Mouse (Mus musculus): ENCODE measurements at regions not wholly inside any gene's neighbourhood (a gene's known extent, or its start where the extent isn't known, plus 50 kb on each side); places are given as distances from the start of the nearest gene placed in this dataset.
A peak's percentile ranks its signal among the peaks of the same experiment; 100 is the strongest.

GRCm38 (mm10) chr1:159398643-159399042 is 124.9 kb upstream of the Tnr start:
- DNase-seq: peak; percentile 39

GRCm38 (mm10) chr1:159406317-159406716 is 117.3 kb upstream of the Tnr start:
- no peak for DNase-seq

- no peak for DNase-seq
Observed at GRCm38 (mm10) chr1:159406781-159407180, 116.8 kb upstream of the Tnr start.

- DNase-seq: peak; percentile 44
Observed at GRCm38 (mm10) chr1:159413374-159413773, 110.2 kb upstream of the Tnr start.

- DNase-seq: no peak
Observed at GRCm38 (mm10) chr1:159415656-159416055, 107.9 kb upstream of the Tnr start.

- no peak for DNase-seq
Observed at GRCm38 (mm10) chr1:159417176-159417575, 106.4 kb upstream of the Tnr start.

- no peak for DNase-seq
Observed at GRCm38 (mm10) chr1:159419301-159419965, 104.1 kb upstream of the Tnr start.

GRCm38 (mm10) chr1:159420189-159420588 is 103.4 kb upstream of the Tnr start:
- no peak for DNase-seq

GRCm38 (mm10) chr1:159423694-159424093 is 99.9 kb upstream of the Tnr start:
- DNase-seq: peak; percentile 74

GRCm38 (mm10) chr1:159429926-159430325 is 93.6 kb upstream of the Tnr start:
- no peak for DNase-seq

- DNase-seq: no peak
Observed at GRCm38 (mm10) chr1:159433521-159433920, 90.0 kb upstream of the Tnr start.

GRCm38 (mm10) chr1:159440770-159441169 is 82.8 kb upstream of the Tnr start:
- no peak for DNase-seq

GRCm38 (mm10) chr1:159444093-159444492 is 79.5 kb upstream of the Tnr start:
- DNase-seq: no peak

GRCm38 (mm10) chr1:159445465-159445864 is 78.1 kb upstream of the Tnr start:
- no peak for DNase-seq

GRCm38 (mm10) chr1:159451462-159451861 is 72.1 kb upstream of the Tnr start:
- no peak for DNase-seq

- no peak for DNase-seq
Observed at GRCm38 (mm10) chr1:159460876-159461275, 62.7 kb upstream of the Tnr start.

GRCm38 (mm10) chr1:159470941-159471340 is 52.6 kb upstream of the Tnr start:
- DNase-seq: no peak
